In genomic region chr1:134086017-134086416, GRCm38 (mm10) we compare ENCODE assay signal across 10 mouse cellular contexts. TPM values are rescaled to one million over a fixed set of nuclear protein-coding genes. Genes with fewer than 3 reads are reported as not detected.
DNase-seq lines count a peak whose midpoint lies in the region; ATAC-seq and TF ChIP-seq lines count a peak whose summit lies in the region.
"Had no signal": no experiment of that assay in that cellular context is flagged by ENCODE, and none has a peak within 500 bp of the region (broad histone marks: within the 10 kb centered on the region; RNA-seq: fewer than 3 reads in every experiment).

No protein-coding gene starts in this region.

- H3K27me3 ChIP-seq in intestine, embryonic 16.5 days (replicated peaks; ENCODE audit: control insufficient read depth, insufficient read depth, low read length) = no peaks in the 10 kb centered on the region
- H3K27me3 ChIP-seq in intestine, postnatal 0 days (replicated peaks; ENCODE audit: control insufficient read depth, insufficient read depth, low read length) = no peaks in the 10 kb centered on the region
- H3K27me3 ChIP-seq in C2C12 (ENCODE audit: control insufficient read depth, insufficient read depth, insufficient read length) (no peaks in the 10 kb centered on the region), ES-Bruce4 (ENCODE audit: control insufficient read depth, insufficient read depth, low read length, poor library complexity, severe bottlenecking) (no peaks in the 10 kb centered on the region)
- peaks cover 17% of the 10 kb centered on the region for H3K27me3 ChIP-seq in limb, embryonic 10.5 days (ENCODE audit: low read depth, poor library complexity, severe bottlenecking)
- H3K27me3 ChIP-seq: heart, embryonic 15.5 days had no signal

- H3K27ac ChIP-seq in intestine, embryonic 16.5 days (ENCODE audit: low read length) = peak overlapping the region; percentile 61; the same call in 1 of the 2 replicates
- no peak overlapping the region for H3K27ac ChIP-seq in intestine, postnatal 0 days (ENCODE audit: low read depth, low read length)
- no peak overlapping the region for H3K27ac ChIP-seq in ES-Bruce4 (ENCODE audit: insufficient read depth, low read length)
- H3K27ac ChIP-seq in limb, embryonic 10.5 days = peak overlapping the region; percentile 73

- WGBS in intestine, embryonic 16.5 days = 42% methylated on average over 3 of the region's 3 CpGs
- 43% methylated on average over 3 of the region's 3 CpGs for WGBS in intestine, postnatal 0 days
- 28% methylated on average over 3 of the region's 3 CpGs for WGBS in limb, embryonic 10.5 days

- H3K9ac ChIP-seq in intestine, embryonic 16.5 days (ENCODE audit: low read depth, low read length) = peak overlapping the region; percentile 1; the same call in 1 of the 2 replicates
- H3K9ac ChIP-seq in intestine, postnatal 0 days (ENCODE audit: low read depth, low read length) = no peak overlapping the region
- no peak overlapping the region for H3K9ac ChIP-seq in ES-Bruce4 (ENCODE audit: low read depth, poor library complexity, severe bottlenecking)
- H3K9ac ChIP-seq: heart, embryonic 15.5 days had no signal

- peak overlapping the region; percentile 16 for H3ac ChIP-seq in C2C12 (ENCODE audit: control insufficient read depth, insufficient read length, low read depth)

- peaks cover 17% of the 10 kb centered on the region for H3K4me1 ChIP-seq in intestine, embryonic 16.5 days (ENCODE audit: control insufficient read depth, insufficient read depth, low read length)
- peaks cover 3% of the 10 kb centered on the region; the same call in 1 of the 2 replicates for H3K4me1 ChIP-seq in intestine, postnatal 0 days (replicated peaks; ENCODE audit: control insufficient read depth, insufficient read depth, low read length)
- peaks cover 6% of the 10 kb centered on the region for H3K4me1 ChIP-seq in ES-Bruce4 (ENCODE audit: control insufficient read depth, insufficient read depth, low read length)
- H3K4me1 ChIP-seq in limb, embryonic 10.5 days = peaks cover 21% of the 10 kb centered on the region

- H3K36me3 ChIP-seq in intestine, embryonic 16.5 days (ENCODE audit: control insufficient read depth, insufficient read depth, low read length) = no peaks in the 10 kb centered on the region
- no peaks in the 10 kb centered on the region for H3K36me3 ChIP-seq in intestine, postnatal 0 days (ENCODE audit: control insufficient read depth, insufficient read depth)
- H3K36me3 ChIP-seq in C2C12 (ENCODE audit: control insufficient read depth, insufficient read depth) = no peaks in the 10 kb centered on the region
- H3K36me3 ChIP-seq in ES-Bruce4 (ENCODE audit: control insufficient read depth, insufficient read depth, low read length, poor library complexity, severe bottlenecking) = no peaks in the 10 kb centered on the region
- H3K36me3 ChIP-seq in limb, embryonic 10.5 days = no peaks in the 10 kb centered on the region
- H3K36me3 ChIP-seq: heart, embryonic 15.5 days had no signal

- TF ChIP-seq EP300 in ES-Bruce4 (IDR thresholded peaks at IDR 0.05; ENCODE audit: insufficient read depth, low read depth, low read length) = 0 out of 2 replicates have a peak, but pooled peaks have one; percentile 38

- no peak for TF ChIP-seq POLR2A in ES-Bruce4 (IDR thresholded peaks at IDR 0.05; ENCODE audit: insufficient read depth, low read length)

- H3K4me3 ChIP-seq in intestine, embryonic 16.5 days (ENCODE audit: low read length) = no peak overlapping the region
- H3K4me3 ChIP-seq in intestine, postnatal 0 days (ENCODE audit: low read depth, low read length) = no peak overlapping the region
- H3K4me3 ChIP-seq in C2C12 (ENCODE audit: insufficient read depth, poor library complexity, severe bottlenecking) (no peak overlapping the region), ES-Bruce4 (ENCODE audit: low read depth, low read length) (no peak overlapping the region)
- no peak overlapping the region for H3K4me3 ChIP-seq in limb, embryonic 10.5 days

- no peak for TF ChIP-seq CTCF in intestine, postnatal 0 days (IDR thresholded peaks at IDR 0.05; ENCODE audit: low read depth)
- TF ChIP-seq CTCF in C2C12 (IDR thresholded peaks at IDR 0.05; ENCODE audit: control insufficient read depth, insufficient read depth, insufficient read length) (no peak), ES-Bruce4 (IDR thresholded peaks at IDR 0.05; ENCODE audit: low read depth, low read length) (no peak)

- H3K79me3 ChIP-seq in C2C12 (ENCODE audit: low read depth) = no peaks in the 10 kb centered on the region

- no peak for ATAC-seq in intestine, embryonic 16.5 days
- ATAC-seq in intestine, postnatal 0 days = no peak

- no peaks in the 10 kb centered on the region for H3K9me3 ChIP-seq in intestine, embryonic 16.5 days (ENCODE audit: control insufficient read depth, low read length)
- H3K9me3 ChIP-seq in intestine, postnatal 0 days (ENCODE audit: control insufficient read depth) = no peaks in the 10 kb centered on the region
- H3K9me3 ChIP-seq in ES-Bruce4 (replicated peaks; ENCODE audit: control insufficient read depth, insufficient read depth, low read length, poor library complexity, severe bottlenecking) = no peaks in the 10 kb centered on the region
- H3K9me3 ChIP-seq in limb, embryonic 10.5 days (replicated peaks) = no peaks in the 10 kb centered on the region
- H3K9me3 ChIP-seq: heart, embryonic 15.5 days had no signal

- H3K79me2 ChIP-seq in C2C12 (ENCODE audit: control insufficient read depth, insufficient read depth) = no peaks in the 10 kb centered on the region

- H3K4me2 ChIP-seq in intestine, embryonic 16.5 days (ENCODE audit: low read depth, low read length) = no peak overlapping the region
- H3K4me2 ChIP-seq in intestine, postnatal 0 days (replicated peaks; ENCODE audit: low read depth) = no peak overlapping the region

- DNase-seq in limb, embryonic 10.5 days (ENCODE audit: low spot score) = no peak
- DNase-seq in ovary, adult 18-20 months (ENCODE audit: low spot score) = no peak
- no peak for DNase-seq in embryo, embryonic 10.5 days (ENCODE audit: low spot score)
- DNase-seq: adrenal gland, postnatal 25 days; thymus, postnatal 25 days had no signal

TF ChIP-seq in C2C12, 6 proteins besides CTCF, POLR2A, EP300 and RAD21:
- no peak for TF ChIP-seq CEBPB (IDR thresholded peaks at IDR 0.05; ENCODE audit: low read depth)
- TF ChIP-seq MYOD1 (IDR thresholded peaks at IDR 0.05; ENCODE audit: control insufficient read depth, insufficient read length, low read depth) = no peak
- TF ChIP-seq FOSL1 (IDR thresholded peaks at IDR 0.05; ENCODE audit: insufficient read depth, low read length, poor library complexity, severe bottlenecking) = no peak
- TF ChIP-seq MAX (IDR thresholded peaks at IDR 0.05) = no peak
- TF ChIP-seq USF1 (IDR thresholded peaks at IDR 0.05; ENCODE audit: low read depth) = no peak
- no peak for TF ChIP-seq MYOG (IDR thresholded peaks at IDR 0.05; ENCODE audit: control insufficient read depth, extremely low read depth, insufficient read length)

RNA-seq across cellular contexts. Expression of gene Btg2, which starts 7.1 kb away (rescaled TPM):
- 42.9 and 43.2 TPM in 2 replicates for polyA plus RNA-seq in intestine, embryonic 16.5 days (2015; fragmentation: Nextera tagmentation; extraction: Ambion mirVana)
- 30.0 and 32.6 TPM in 2 replicates for polyA plus RNA-seq in intestine, postnatal 0 days (2015; fragmentation: Nextera tagmentation; extraction: Ambion mirVana)
- polyA plus RNA-seq in C2C12 (2012; fragmentation: generic; extraction: Trizol) (10.2 TPM), ES-Bruce4 (2011; ENCODE audit: insufficient read depth, insufficient read length, low read depth, missing spikeins) (109 and 112 TPM in 2 replicates)
- polyA plus RNA-seq in limb, embryonic 10.5 days (2016; fragmentation: Nextera tagmentation; extraction: Ambion mirVana) = 10.1 and 17.7 TPM in 2 replicates

RNA-seq across cellular contexts. Expression of gene Chit1, which starts 25.0 kb away (rescaled TPM):
- polyA plus RNA-seq in intestine, embryonic 16.5 days (2015; fragmentation: Nextera tagmentation; extraction: Ambion mirVana) = not detected in 2 replicates
- 0.25 TPM in 1 of 2 replicates, not detected in the other for polyA plus RNA-seq in intestine, postnatal 0 days (2015; fragmentation: Nextera tagmentation; extraction: Ambion mirVana)
- polyA plus RNA-seq in C2C12 (2012; fragmentation: generic; extraction: Trizol) (0.02 TPM), ES-Bruce4 (2011; ENCODE audit: insufficient read depth, insufficient read length, low read depth, missing spikeins) (not detected in 2 replicates)
- not detected in 2 replicates for polyA plus RNA-seq in limb, embryonic 10.5 days (2016; fragmentation: Nextera tagmentation; extraction: Ambion mirVana)

RNA-seq across cellular contexts. Expression of gene Fmod, which starts 49.0 kb away (rescaled TPM):
- 8.7 and 8.8 TPM in 2 replicates for polyA plus RNA-seq in intestine, embryonic 16.5 days (2015; fragmentation: Nextera tagmentation; extraction: Ambion mirVana)
- 2.2 and 2.4 TPM in 2 replicates for polyA plus RNA-seq in intestine, postnatal 0 days (2015; fragmentation: Nextera tagmentation; extraction: Ambion mirVana)
- polyA plus RNA-seq in C2C12 (2012; fragmentation: generic; extraction: Trizol) = 0.53 TPM
- not detected in 2 replicates for polyA plus RNA-seq in ES-Bruce4 (2011; ENCODE audit: insufficient read depth, insufficient read length, low read depth, missing spikeins)
- polyA plus RNA-seq in limb, embryonic 10.5 days (2016; fragmentation: Nextera tagmentation; extraction: Ambion mirVana) = 2.4 and 2.5 TPM in 2 replicates

Comparison
In these comparisons a context has a peak if more than half of its experiments do, and no peak if none do; other contexts are left out.
1. H3K27ac ChIP-seq: peak in intestine, embryonic 16.5 days (single experiment) and limb, embryonic 10.5 days (single experiment); none in intestine, postnatal 0 days (single experiment) and ES-Bruce4 (single experiment).